Mouse (Mus musculus) midbrain, embryonic 13.5 days (tissue): ENCODE data around the gene Tmem256. TPM values are rescaled to one million over a fixed set of nuclear protein-coding genes. Genes with fewer than 3 reads are reported as not detected.

Experiments used
- ATAC-seq: fragments of 200-750 bp; cut with Nextera tagmentation; 2 replicates; pipeline ENCODE4 v1.8.0; 2017; ENCODE audit warnings: mild to moderate bottlenecking, moderate TSS enrichment, moderate library complexity
- H3K27ac ChIP-seq: fragments of 300-500 bp; sonication (generic); 2 replicates; pipeline ENCODE4 v1.5.1; 2015; ENCODE audit warnings: inconsistent platforms, mild to moderate bottlenecking, moderate library complexity
- H3K27me3 ChIP-seq: fragments of 300-500 bp; sonication (generic); 2 replicates; pipeline ENCODE4 v1.6.1; 2015; ENCODE audit warnings: mild to moderate bottlenecking, inconsistent platforms
- H3K36me3 ChIP-seq: fragments of 300-500 bp; sonication (generic); 2 replicates; pipeline ENCODE4 v1.6.1; 2015; ENCODE audit warnings: mild to moderate bottlenecking, inconsistent platforms
- H3K4me1 ChIP-seq: fragments of 300-500 bp; sonication (generic); replicated peaks from 2 replicates; pipeline ENCODE4 v1.6.1; 2015; ENCODE audit warnings: inconsistent platforms
- H3K4me2 ChIP-seq: fragments of 300-500 bp; sonication (generic); replicated peaks from 2 replicates; pipeline ENCODE4 v1.6.1; 2015; ENCODE audit warnings: moderate library complexity, mild to moderate bottlenecking, inconsistent platforms
- H3K4me3 ChIP-seq: fragments of 300-500 bp; sonication (generic); replicated peaks from 2 replicates; pipeline ENCODE4 v1.5.1; 2015; ENCODE audit warnings: mild to moderate bottlenecking, inconsistent platforms
- H3K9ac ChIP-seq: fragments of 300-500 bp; sonication (generic); replicated peaks from 2 replicates; pipeline ENCODE4 v1.6.1; 2015; ENCODE audit warnings: mild to moderate bottlenecking, inconsistent platforms
- H3K9me3 ChIP-seq: fragments of 300-500 bp; sonication (generic); 2 replicates; pipeline ENCODE4 v1.6.1; 2016; ENCODE audit warnings: mild to moderate bottlenecking, inconsistent platforms
- WGBS: fragments of 180-500 bp; shearing (Covaris S2); methylation state at CpG from one replicate; pipeline ENCODE4 v1.1.7; 2015; 5-methylcytosine and 5-hydroxymethylcytosine counted together
- polyA plus RNA-seq: library from polyadenylated mRNA; unstranded; fragments of >200 nt; fragmentation: Nextera tagmentation; extraction: Ambion mirVana; gene quantifications from 2 replicates; pipeline ENCODE4 v1.2.1, GENCODE M21; 2015

Tmem256 gene
- polyA plus RNA-seq, 1 experiment from 2014 or later = 331 TPM

- Histone ChIP-seq H3K4me3 (no peak overlapping the region), H3K4me1 (no peaks in the 10 kb centered on the region), H3K36me3 (peaks cover 6% of the 10 kb centered on the region; the same call in 1 of the 2 replicates), H3K9me3 (peaks cover 5% of the 10 kb centered on the region; the same call in 1 of the 2 replicates), H3K27ac (no peak overlapping the region), H3K9ac (no peak overlapping the region), H3K27me3 (no peaks in the 10 kb centered on the region), H3K4me2 (no peak overlapping the region)
- ATAC-seq = no peak
- WGBS = 86% methylated on average over 8 of the region's 8 CpGs
These were observed 19.4 kb upstream of the Tmem256 start for GRCm38 (mm10) chr11:69818871-69819270.

GRCm38 (mm10) chr11:69822080-69822479 is 16.2 kb upstream of the Tmem256 start, which contains the start of gene Spem1:
Gene Spem1, minus strand, starts transcription at chr11:69822180.
- no peak within 1 kb of the TSS for H3K9ac ChIP-seq
- peaks cover 39% of the 10 kb centered on the region for H3K36me3 ChIP-seq
- H3K4me1 ChIP-seq = no peaks in the 10 kb centered on the region
- H3K4me2 ChIP-seq = no peak within 1 kb of the TSS
- peaks cover 5% of the 10 kb centered on the region; the same call in 1 of the 2 replicates for H3K9me3 ChIP-seq
- H3K27ac ChIP-seq = no peak within 1 kb of the TSS
- no peak within 1 kb of the TSS for H3K4me3 ChIP-seq
- H3K27me3 ChIP-seq = no peaks in the 10 kb centered on the region
- ATAC-seq = no peak
- 92% methylated on average over 3 of the region's 3 CpGs for WGBS

GRCm38 (mm10) chr11:69823456-69823855 is 14.9 kb upstream of the Tmem256 start:
- peaks cover 52% of the 10 kb centered on the region for H3K36me3 ChIP-seq
- no peak for ATAC-seq
- no peak overlapping the region for H3K27ac ChIP-seq
- WGBS = 80% methylated on average over 2 of the region's 2 CpGs
- H3K27me3 ChIP-seq = no peaks in the 10 kb centered on the region
- H3K9ac ChIP-seq = no peak overlapping the region
- H3K4me3 ChIP-seq = no peak overlapping the region
- no peaks in the 10 kb centered on the region for H3K4me1 ChIP-seq
- H3K4me2 ChIP-seq = no peak overlapping the region
- H3K9me3 ChIP-seq = no peaks in the 10 kb centered on the region

GRCm38 (mm10) chr11:69828832-69829231 is 9.5 kb upstream of the Tmem256 start:
- no peak overlapping the region for H3K4me2 ChIP-seq
- peaks cover 32% of the 10 kb centered on the region for H3K4me1 ChIP-seq
- no peak overlapping the region for H3K4me3 ChIP-seq
- WGBS = 58% methylated on average over 5 of the region's 5 CpGs
- no peak for ATAC-seq
- H3K27me3 ChIP-seq = no peaks in the 10 kb centered on the region
- no peak overlapping the region for H3K27ac ChIP-seq
- peaks cover 91% of the 10 kb centered on the region for H3K36me3 ChIP-seq
- H3K9ac ChIP-seq = no peak overlapping the region
- no peaks in the 10 kb centered on the region for H3K9me3 ChIP-seq

- Histone ChIP-seq H3K27ac (peak overlapping the region; percentile 98; the same call in 1 of the 2 replicates), H3K9ac (peak overlapping the region; percentile 99), H3K9me3 (no peaks in the 10 kb centered on the region), H3K4me1 (peaks cover 55% of the 10 kb centered on the region), H3K4me2 (peak overlapping the region; percentile 99), H3K27me3 (no peaks in the 10 kb centered on the region), H3K36me3 (peaks cover 44% of the 10 kb centered on the region), H3K4me3 (peak overlapping the region; percentile 97)
- 57% methylated on average over 8 of the region's 8 CpGs for WGBS
- no peak for ATAC-seq
These were observed 4.8 kb upstream of the Tmem256 start for GRCm38 (mm10) chr11:69833554-69833953.

GRCm38 (mm10) chr11:69834001-69834549 is 4.2 kb upstream of the Tmem256 start:
- 5% methylated on average over 46 of the region's 48 CpGs for WGBS
- no peak for ATAC-seq

GRCm38 (mm10) chr11:69835326-69835965 is 2.9 kb upstream of the Tmem256 start:
- Histone ChIP-seq H3K4me2 (peak overlapping the region; percentile 99), H3K36me3 (peaks cover 31% of the 10 kb centered on the region), H3K4me1 (peaks cover 58% of the 10 kb centered on the region), H3K4me3 (peak overlapping the region; percentile 97), H3K27ac (peak overlapping the region; percentile 98), H3K9ac (peak overlapping the region; percentile 99), H3K9me3 (no peaks in the 10 kb centered on the region), H3K27me3 (no peaks in the 10 kb centered on the region)
- ATAC-seq = no peak
- 3% methylated on average over 9 of the region's 9 CpGs for WGBS

More at GRCm38 (mm10) chr11:69834001-69834549, 4.2 kb upstream of the Tmem256 start:
- Histone ChIP-seq H3K4me3 (peak overlapping the region; percentile 97), H3K9ac (peak overlapping the region; percentile 99), H3K9me3 (no peaks in the 10 kb centered on the region), H3K27me3 (no peaks in the 10 kb centered on the region), H3K27ac (peak overlapping the region; percentile 98), H3K36me3 (peaks cover 39% of the 10 kb centered on the region), H3K4me1 (peaks cover 57% of the 10 kb centered on the region), H3K4me2 (peak overlapping the region; percentile 99)

- Histone ChIP-seq H3K4me2 (peak overlapping the region; percentile 99), H3K9ac (peak overlapping the region; percentile 99), H3K4me1 (peaks cover 57% of the 10 kb centered on the region), H3K36me3 (peaks cover 28% of the 10 kb centered on the region), H3K9me3 (no peaks in the 10 kb centered on the region), H3K4me3 (peak overlapping the region; percentile 97), H3K27me3 (no peaks in the 10 kb centered on the region), H3K27ac (peak overlapping the region; percentile 98)
- WGBS = 2% methylated on average over 4 of the region's 4 CpGs
- no peak for ATAC-seq
These were observed 2.4 kb upstream of the Tmem256 start for GRCm38 (mm10) chr11:69835966-69836335.

GRCm38 (mm10) chr11:69836703-69837576 is 1.4 kb upstream of the Tmem256 start:
- H3K4me1 ChIP-seq = peaks cover 51% of the 10 kb centered on the region
- peak overlapping the region; percentile 97 for H3K4me3 ChIP-seq
- H3K9me3 ChIP-seq = no peaks in the 10 kb centered on the region
- peaks cover 19% of the 10 kb centered on the region for H3K36me3 ChIP-seq
- WGBS = under 1% methylated on average over 48 of the region's 52 CpGs
- no peaks in the 10 kb centered on the region for H3K27me3 ChIP-seq
- peak; percentile 18 for ATAC-seq
- H3K9ac ChIP-seq = peak overlapping the region; percentile 99
- H3K27ac ChIP-seq = peak overlapping the region; percentile 98
- H3K4me2 ChIP-seq = peak overlapping the region; percentile 99

GRCm38 (mm10) chr11:69837604-69837951 is 736 bp upstream of the Tmem256 start, which contains the start of gene Nlgn2:
Gene Nlgn2, minus strand, starts transcription at chr11:69837784.
- H3K4me2 ChIP-seq = peak within 1 kb of the TSS; percentile 99
- ATAC-seq = peak; percentile 70
- H3K4me1 ChIP-seq = peaks cover 45% of the 10 kb centered on the region
- H3K27me3 ChIP-seq = no peaks in the 10 kb centered on the region
- H3K36me3 ChIP-seq = peaks cover 12% of the 10 kb centered on the region
- under 1% methylated on average over 32 of the region's 32 CpGs for WGBS
- peak within 1 kb of the TSS; percentile 99 for H3K9ac ChIP-seq
- H3K4me3 ChIP-seq = peak within 1 kb of the TSS; percentile 97
- H3K27ac ChIP-seq = peak within 1 kb of the TSS; percentile 98
- H3K9me3 ChIP-seq = no peaks in the 10 kb centered on the region

- ATAC-seq = 0 out of 2 replicates have a peak, but pooled peaks have one; percentile 0
- Histone ChIP-seq H3K4me2 (peak overlapping the region; percentile 99), H3K4me3 (peak overlapping the region; percentile 97), H3K27ac (peak overlapping the region; percentile 98), H3K27me3 (no peaks in the 10 kb centered on the region), H3K36me3 (peaks cover under 1% of the 10 kb centered on the region), H3K9me3 (no peaks in the 10 kb centered on the region), H3K4me1 (peaks cover 34% of the 10 kb centered on the region), H3K9ac (peak overlapping the region; percentile 76)
- 0% methylated on average over 7 of the region's 7 CpGs for WGBS
These were observed 395 bp downstream of the Tmem256 start for GRCm38 (mm10) chr11:69838714-69839104.
